Mouse (Mus musculus): ENCODE measurements at regions not wholly inside any gene's neighbourhood (a gene's known extent, or its start where the extent isn't known, plus 50 kb on each side); places are given as distances from the start of the nearest gene placed in this dataset.

- Histone ChIP-seq H3K9me3 (replicated peaks) (no peaks in the 10 kb centered on the region), H3K4me1 (ENCODE audit: insufficient read depth, low read depth, low read length) (peaks cover 22% of the 10 kb centered on the region), H3K4me3 (ENCODE audit: low read depth, low read length) (no peak overlapping the region), H3K27me3 (ENCODE audit: insufficient read depth, low read length) (no peaks in the 10 kb centered on the region), H3K36me3 (replicated peaks) (no peaks in the 10 kb centered on the region)
- no peak for DNase-seq (ENCODE audit: low spot score)
- no peak for TF ChIP-seq GATA1 (IDR thresholded peaks at IDR 0.05; ENCODE audit: borderline replicate concordance, low read length)
- peak; percentile 33; the same call in 1 of the 2 replicates for TF ChIP-seq TAL1 (conservative IDR thresholded peaks at IDR 0.05; ENCODE audit: low read depth, low read length)
- no peak for TF ChIP-seq CTCF (IDR thresholded peaks at IDR 0.05; ENCODE audit: low read depth, low read length)
- no peak for TF ChIP-seq GATA2 (IDR thresholded peaks at IDR 0.05; ENCODE audit: borderline replicate concordance, low read depth, low read length)
- TF ChIP-seq POLR2AphosphoS5 (IDR thresholded peaks at IDR 0.05; ENCODE audit: insufficient replicate concordance, low read depth, low read length), result no peak
- ATAC-seq (ENCODE audit: extremely low read depth, insufficient number of reproducible peaks, low FRiP score, poor library complexity, severe bottlenecking), result peak; percentile 66
Observed at GRCm38 (mm10) chr10:44762068-44762467, 233.8 kb upstream of the Prdm1 start.

DNA sequence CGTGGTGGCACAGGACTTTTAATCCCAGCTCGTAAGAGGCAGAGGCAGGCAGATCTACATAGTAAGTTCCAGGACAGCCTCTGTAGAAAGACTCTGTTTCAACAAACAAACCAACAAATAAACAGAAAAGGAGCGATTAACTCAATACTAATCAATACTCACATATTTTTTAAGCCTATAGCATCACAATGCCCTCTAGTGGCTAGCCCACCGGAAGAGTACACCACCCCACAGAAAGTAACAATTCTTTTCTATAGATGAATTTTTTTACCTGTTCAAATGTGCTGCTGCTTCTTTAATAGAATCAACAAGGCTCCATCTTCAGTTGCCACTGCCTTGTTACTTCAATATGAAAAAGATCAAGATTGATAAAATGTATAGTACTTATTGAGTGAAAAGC is 233.0 kb upstream of the Prdm1 start:
- H3K4me1 ChIP-seq (ENCODE audit: insufficient read depth, low read depth, low read length), result peaks cover 22% of the 10 kb centered on the region
- no peaks in the 10 kb centered on the region for H3K27me3 ChIP-seq (ENCODE audit: insufficient read depth, low read length)
- no peak overlapping the region for H3K4me3 ChIP-seq (ENCODE audit: low read depth, low read length)
- no peak for TF ChIP-seq GATA1 (IDR thresholded peaks at IDR 0.05; ENCODE audit: borderline replicate concordance, low read length)
- no peak for TF ChIP-seq POLR2AphosphoS5 (IDR thresholded peaks at IDR 0.05; ENCODE audit: insufficient replicate concordance, low read depth, low read length)
- no peak for TF ChIP-seq CTCF (IDR thresholded peaks at IDR 0.05; ENCODE audit: low read depth, low read length)
- no peak for TF ChIP-seq TAL1 (conservative IDR thresholded peaks at IDR 0.05; ENCODE audit: low read depth, low read length)
- no peak for TF ChIP-seq GATA2 (IDR thresholded peaks at IDR 0.05; ENCODE audit: borderline replicate concordance, low read depth, low read length)
- ATAC-seq (ENCODE audit: extremely low read depth, insufficient number of reproducible peaks, low FRiP score, poor library complexity, severe bottlenecking), result no peak
- no peaks in the 10 kb centered on the region for H3K36me3 ChIP-seq (replicated peaks)
- no peaks in the 10 kb centered on the region for H3K9me3 ChIP-seq (replicated peaks)
- DNase-seq (ENCODE audit: low spot score), result no peak

DNA sequence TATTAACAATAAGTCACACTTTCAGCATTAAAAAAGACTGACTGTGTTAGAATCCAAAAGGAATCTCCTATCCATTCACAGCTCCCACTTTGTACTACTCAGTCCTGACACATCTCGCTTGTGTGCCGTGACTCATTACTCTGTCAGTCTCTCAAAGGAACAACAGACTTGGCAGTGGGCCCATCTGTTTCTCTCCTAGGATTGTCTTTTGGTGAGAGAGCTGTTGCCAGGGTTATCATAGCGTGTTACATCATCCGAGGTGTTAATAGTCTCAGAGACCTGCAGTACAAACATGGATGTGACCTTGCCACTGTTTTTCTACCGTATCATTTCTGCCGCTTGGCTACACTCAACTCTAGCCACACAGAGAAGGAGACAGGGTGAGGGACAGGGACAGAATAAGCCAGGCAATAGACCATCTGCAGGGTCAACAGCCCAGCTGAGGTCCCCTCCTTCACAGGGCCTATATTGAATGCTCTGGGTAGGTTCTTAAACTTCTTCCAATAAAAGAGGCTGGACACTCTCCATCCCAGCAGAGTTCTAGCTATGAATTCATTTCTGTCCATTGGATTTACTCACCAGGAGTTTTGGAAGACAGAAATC is 227.2 kb upstream of the Prdm1 start:
- Histone ChIP-seq H3K27me3 (ENCODE audit: insufficient read depth, low read length) (no peaks in the 10 kb centered on the region), H3K4me1 (ENCODE audit: insufficient read depth, low read depth, low read length) (no peaks in the 10 kb centered on the region; the same call in 1 of the 2 replicates), H3K9me3 (replicated peaks) (no peaks in the 10 kb centered on the region), H3K36me3 (replicated peaks) (no peaks in the 10 kb centered on the region), H3K4me3 (ENCODE audit: low read depth, low read length) (no peak overlapping the region)
- TF ChIP-seq TAL1 (conservative IDR thresholded peaks at IDR 0.05; ENCODE audit: low read depth, low read length) (no peak), GATA1 (IDR thresholded peaks at IDR 0.05; ENCODE audit: borderline replicate concordance, low read length) (no peak), GATA2 (IDR thresholded peaks at IDR 0.05; ENCODE audit: borderline replicate concordance, low read depth, low read length) (no peak), CTCF (IDR thresholded peaks at IDR 0.05; ENCODE audit: low read depth, low read length) (no peak), POLR2AphosphoS5 (IDR thresholded peaks at IDR 0.05; ENCODE audit: insufficient replicate concordance, low read depth, low read length) (no peak)
- no peak for ATAC-seq (ENCODE audit: extremely low read depth, insufficient number of reproducible peaks, low FRiP score, poor library complexity, severe bottlenecking)
- DNase-seq (ENCODE audit: low spot score), result no peak

DNA sequence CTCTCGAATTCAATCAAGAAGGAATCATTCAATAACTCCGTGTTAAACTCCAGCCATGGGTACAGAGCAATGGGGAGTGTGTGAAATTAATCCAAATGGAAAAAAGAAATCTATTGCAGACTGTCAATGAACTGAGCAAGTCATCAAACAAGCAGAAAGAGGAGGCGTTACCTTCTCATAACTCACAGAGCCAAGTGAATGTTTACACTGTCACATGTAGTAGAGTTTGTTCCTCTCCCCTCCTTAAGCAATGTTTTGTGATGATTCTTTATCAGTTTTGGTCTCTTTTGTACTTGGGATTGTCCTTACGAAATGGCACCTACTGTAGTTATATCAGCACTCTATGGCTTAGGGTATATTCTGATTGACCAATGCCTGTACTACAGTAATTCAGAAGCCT is 226.6 kb upstream of the Prdm1 start:
- Histone ChIP-seq H3K27me3 (ENCODE audit: insufficient read depth, low read length) (no peaks in the 10 kb centered on the region), H3K4me1 (ENCODE audit: insufficient read depth, low read depth, low read length) (no peaks in the 10 kb centered on the region; the same call in 1 of the 2 replicates), H3K4me3 (ENCODE audit: low read depth, low read length) (no peak overlapping the region), H3K9me3 (replicated peaks) (no peaks in the 10 kb centered on the region), H3K36me3 (replicated peaks) (no peaks in the 10 kb centered on the region)
- TF ChIP-seq GATA1 (IDR thresholded peaks at IDR 0.05; ENCODE audit: borderline replicate concordance, low read length) (no peak), POLR2AphosphoS5 (IDR thresholded peaks at IDR 0.05; ENCODE audit: insufficient replicate concordance, low read depth, low read length) (no peak), CTCF (IDR thresholded peaks at IDR 0.05; ENCODE audit: low read depth, low read length) (no peak), TAL1 (conservative IDR thresholded peaks at IDR 0.05; ENCODE audit: low read depth, low read length) (no peak), GATA2 (IDR thresholded peaks at IDR 0.05; ENCODE audit: borderline replicate concordance, low read depth, low read length) (no peak)
- DNase-seq (ENCODE audit: low spot score) (no peak), ATAC-seq (ENCODE audit: extremely low read depth, insufficient number of reproducible peaks, low FRiP score, poor library complexity, severe bottlenecking) (no peak)

- H3K9me3 ChIP-seq (replicated peaks), result no peaks in the 10 kb centered on the region
- H3K36me3 ChIP-seq (replicated peaks), result no peaks in the 10 kb centered on the region
- H3K4me1 ChIP-seq (ENCODE audit: insufficient read depth, low read depth, low read length), result no peaks in the 10 kb centered on the region; the same call in 1 of the 2 replicates
- ATAC-seq (ENCODE audit: extremely low read depth, insufficient number of reproducible peaks, low FRiP score, poor library complexity, severe bottlenecking), result no peak
- TF ChIP-seq CTCF (IDR thresholded peaks at IDR 0.05; ENCODE audit: low read depth, low read length) (no peak), GATA2 (IDR thresholded peaks at IDR 0.05; ENCODE audit: borderline replicate concordance, low read depth, low read length) (no peak), POLR2AphosphoS5 (IDR thresholded peaks at IDR 0.05; ENCODE audit: insufficient replicate concordance, low read depth, low read length) (no peak), GATA1 (IDR thresholded peaks at IDR 0.05; ENCODE audit: borderline replicate concordance, low read length) (no peak), TAL1 (conservative IDR thresholded peaks at IDR 0.05; ENCODE audit: low read depth, low read length) (no peak)
- DNase-seq (ENCODE audit: low spot score), result no peak
- no peaks in the 10 kb centered on the region for H3K27me3 ChIP-seq (ENCODE audit: insufficient read depth, low read length)
- no peak overlapping the region for H3K4me3 ChIP-seq (ENCODE audit: low read depth, low read length)
Observed at GRCm38 (mm10) chr10:44752719-44753390, 224.6 kb upstream of the Prdm1 start.

DNA sequence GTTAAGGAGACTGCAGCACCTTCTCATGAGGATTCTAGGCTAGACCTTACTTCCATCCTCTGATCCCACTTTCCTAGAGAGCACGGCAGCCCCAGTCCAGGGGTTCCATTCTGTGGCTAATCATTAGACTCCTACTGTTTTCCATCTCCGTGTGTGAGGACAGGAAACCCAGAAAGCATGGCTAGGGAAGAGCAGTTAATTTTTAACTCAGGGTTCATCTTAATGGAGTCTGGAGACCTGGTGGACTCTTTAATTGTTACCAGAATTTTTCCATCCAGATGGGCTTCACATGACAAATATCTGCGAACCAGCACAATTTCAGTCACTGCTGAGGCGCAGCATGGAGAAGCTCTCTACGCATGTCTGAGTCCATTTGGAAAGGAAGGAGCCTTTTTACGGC is 222.8 kb upstream of the Prdm1 start:
- no peaks in the 10 kb centered on the region for H3K9me3 ChIP-seq (replicated peaks)
- H3K4me1 ChIP-seq (ENCODE audit: insufficient read depth, low read depth, low read length), result no peaks in the 10 kb centered on the region; the same call in 1 of the 2 replicates
- DNase-seq (ENCODE audit: low spot score) (no peak), ATAC-seq (ENCODE audit: extremely low read depth, insufficient number of reproducible peaks, low FRiP score, poor library complexity, severe bottlenecking) (no peak)
- no peak overlapping the region for H3K4me3 ChIP-seq (ENCODE audit: low read depth, low read length)
- TF ChIP-seq GATA2 (IDR thresholded peaks at IDR 0.05; ENCODE audit: borderline replicate concordance, low read depth, low read length) (no peak), GATA1 (IDR thresholded peaks at IDR 0.05; ENCODE audit: borderline replicate concordance, low read length) (no peak), CTCF (IDR thresholded peaks at IDR 0.05; ENCODE audit: low read depth, low read length) (no peak), POLR2AphosphoS5 (IDR thresholded peaks at IDR 0.05; ENCODE audit: insufficient replicate concordance, low read depth, low read length) (no peak), TAL1 (conservative IDR thresholded peaks at IDR 0.05; ENCODE audit: low read depth, low read length) (no peak)
- H3K27me3 ChIP-seq (ENCODE audit: insufficient read depth, low read length), result no peaks in the 10 kb centered on the region
- no peaks in the 10 kb centered on the region for H3K36me3 ChIP-seq (replicated peaks)
